Mouse (Mus musculus) neural tube, embryonic 15.5 days (tissue): ENCODE measurements around the gene Tmem52. TPM values are rescaled to one million over a fixed set of nuclear protein-coding genes. Genes with fewer than 3 reads are reported as not detected.
"Not testable (repeated sequence)": the region's sequence is repeated elsewhere in the genome, so short reads cannot be mapped to it uniquely, and the experiment has no call there.

Experiments
- ATAC-seq: fragments of 200-750 bp; cut with Nextera tagmentation; 2 replicates; pipeline ENCODE4 v1.8.0; 2017; ENCODE audit warnings: mild to moderate bottlenecking, moderate TSS enrichment, moderate library complexity; ENCODE audit not compliant: low FRiP score
- H3K27ac ChIP-seq: fragments of 300-500 bp; sonication (generic); replicated peaks from 2 replicates; pipeline ENCODE4 v1.5.1; 2015; ENCODE audit warnings: mild to moderate bottlenecking, inconsistent platforms
- H3K27me3 ChIP-seq: fragments of 300-500 bp; sonication (generic); replicated peaks from 2 replicates; pipeline ENCODE4 v1.6.1; 2015; ENCODE audit warnings: inconsistent platforms
- H3K36me3 ChIP-seq: fragments of 300-500 bp; sonication (generic); 2 replicates; pipeline ENCODE4 v1.6.1; 2015; ENCODE audit warnings: inconsistent platforms
- H3K4me1 ChIP-seq: fragments of 300-500 bp; sonication (generic); 2 replicates; pipeline ENCODE4 v1.6.1; 2015; ENCODE audit warnings: inconsistent platforms
- H3K4me2 ChIP-seq: fragments of 300-500 bp; sonication (generic); 2 replicates; pipeline ENCODE4 v1.6.1; 2015; ENCODE audit warnings: inconsistent platforms, mild to moderate bottlenecking, moderate library complexity
- H3K4me3 ChIP-seq: fragments of 300-500 bp; sonication (generic); replicated peaks from 2 replicates; pipeline ENCODE4 v1.5.1; 2015; ENCODE audit warnings: mild to moderate bottlenecking, inconsistent platforms
- H3K9ac ChIP-seq: fragments of 300-500 bp; sonication (generic); replicated peaks from 2 replicates; pipeline ENCODE4 v1.6.1; 2015; ENCODE audit warnings: mild to moderate bottlenecking, inconsistent platforms
- H3K9me3 ChIP-seq: fragments of 300-500 bp; sonication (generic); replicated peaks from 2 replicates; pipeline ENCODE4 v1.6.1; 2016; ENCODE audit warnings: inconsistent platforms
- WGBS: fragments of 180-500 bp; shearing (Covaris S2); methylation state at CpG from one replicate; pipeline ENCODE4 v1.1.7; 2015; ENCODE audit warnings: mixed read lengths; 5-methylcytosine and 5-hydroxymethylcytosine counted together
- polyA plus RNA-seq: library from polyadenylated mRNA; unstranded; fragments of >200 nt; fragmentation: Nextera tagmentation; extraction: Ambion mirVana; gene quantifications from 2 replicates; pipeline ENCODE4 v1.2.1, GENCODE M21; 2015

Tmem52 gene
- polyA plus RNA-seq = 0.27 and 0.28 TPM in 2 replicates

- Histone ChIP-seq H3K27me3 (peaks cover 6% of the 10 kb centered on the region), H3K36me3 (no peaks in the 10 kb centered on the region), H3K4me2 (peak within 1 kb of the TSS; percentile 32; the same call in 1 of the 2 replicates), H3K9ac (no peak within 1 kb of the TSS), H3K27ac (no peak within 1 kb of the TSS), H3K4me3 (no peak within 1 kb of the TSS), H3K4me1 (peaks cover 4% of the 10 kb centered on the region), H3K9me3 (no peaks in the 10 kb centered on the region)
- no peak for ATAC-seq
- 17% methylated on average over 21 of the region's 21 CpGs for WGBS
These were observed at the start of gene Tmem52 for GRCm38 (mm10) chr4:155468952-155469351. Gene Tmem52 (plus strand): TSS chr4:155469114.

- H3K4me3 ChIP-seq = no peak overlapping the region
- H3K27ac ChIP-seq = no peak overlapping the region
- H3K4me2 ChIP-seq = no peak overlapping the region
- no peaks in the 10 kb centered on the region for H3K9me3 ChIP-seq
- no peaks in the 10 kb centered on the region for H3K4me1 ChIP-seq
- WGBS = 88% methylated on average over 3 of the region's 3 CpGs
- H3K27me3 ChIP-seq = no peaks in the 10 kb centered on the region
- no peak overlapping the region for H3K9ac ChIP-seq
- H3K36me3 ChIP-seq = no peaks in the 10 kb centered on the region; the same call in 1 of the 2 replicates
- no peak for ATAC-seq
These were observed 48.8 kb upstream of the Tmem52 start for GRCm38 (mm10) chr4:155420137-155420536.

- H3K4me2 ChIP-seq, H3K4me1 ChIP-seq, H3K4me3 ChIP-seq, H3K9me3 ChIP-seq, H3K27me3 ChIP-seq, H3K27ac ChIP-seq, H3K36me3 ChIP-seq, H3K9ac ChIP-seq, ATAC-seq: not testable (repeated sequence)
- 89% methylated on average over 21 of the region's 30 CpGs for WGBS
These were observed 47.2 kb upstream of the Tmem52 start for GRCm38 (mm10) chr4:155421412-155422370.

GRCm38 (mm10) chr4:155423988-155424387, 44.9 kb upstream of the Tmem52 start:
- no peak overlapping the region for H3K9ac ChIP-seq
- H3K27me3 ChIP-seq = no peaks in the 10 kb centered on the region
- H3K4me3 ChIP-seq = no peak overlapping the region
- ATAC-seq = no peak
- no peaks in the 10 kb centered on the region for H3K4me1 ChIP-seq
- no peaks in the 10 kb centered on the region; the same call in 1 of the 2 replicates for H3K36me3 ChIP-seq
- no peak overlapping the region for H3K27ac ChIP-seq
- no peak overlapping the region for H3K4me2 ChIP-seq
- WGBS = 86% methylated on average over 5 of the region's 5 CpGs
- no peaks in the 10 kb centered on the region for H3K9me3 ChIP-seq

- 73% methylated on average over 6 of the region's 6 CpGs for WGBS
These were observed 42.6 kb upstream of the Tmem52 start for GRCm38 (mm10) chr4:155426272-155426671.

GRCm38 (mm10) chr4:155428442-155428841, 40.5 kb upstream of the Tmem52 start:
- H3K9ac ChIP-seq = no peak overlapping the region
- H3K4me1 ChIP-seq = no peaks in the 10 kb centered on the region
- H3K9me3 ChIP-seq = no peaks in the 10 kb centered on the region
- H3K27ac ChIP-seq = no peak overlapping the region
- ATAC-seq = no peak
- H3K27me3 ChIP-seq = no peaks in the 10 kb centered on the region
- no peak overlapping the region for H3K4me3 ChIP-seq
- H3K36me3 ChIP-seq = no peaks in the 10 kb centered on the region
- no peak overlapping the region for H3K4me2 ChIP-seq

More at GRCm38 (mm10) chr4:155426272-155426671, 42.6 kb upstream of the Tmem52 start:
- Histone ChIP-seq H3K9me3 (no peaks in the 10 kb centered on the region), H3K4me1 (no peaks in the 10 kb centered on the region), H3K36me3 (no peaks in the 10 kb centered on the region; the same call in 1 of the 2 replicates), H3K4me2 (no peak overlapping the region), H3K27ac (no peak overlapping the region), H3K27me3 (no peaks in the 10 kb centered on the region), H3K9ac (no peak overlapping the region), H3K4me3 (no peak overlapping the region)
- no peak for ATAC-seq

- ATAC-seq = no peak
- H3K9ac ChIP-seq = no peak overlapping the region
- WGBS = 88% methylated on average over 3 of the region's 3 CpGs
- H3K4me3 ChIP-seq = no peak overlapping the region
- no peaks in the 10 kb centered on the region for H3K36me3 ChIP-seq
- H3K9me3 ChIP-seq = no peaks in the 10 kb centered on the region
- no peak overlapping the region for H3K4me2 ChIP-seq
- H3K4me1 ChIP-seq = no peaks in the 10 kb centered on the region
- no peak overlapping the region for H3K27ac ChIP-seq
- no peaks in the 10 kb centered on the region for H3K27me3 ChIP-seq
These were observed 39.7 kb upstream of the Tmem52 start for GRCm38 (mm10) chr4:155429202-155429601.

- H3K36me3 ChIP-seq = no peaks in the 10 kb centered on the region
These were observed 36.6 kb upstream of the Tmem52 start for GRCm38 (mm10) chr4:155432358-155432757.

GRCm38 (mm10) chr4:155433993-155434392, 34.9 kb upstream of the Tmem52 start:
- no peak for ATAC-seq
- Histone ChIP-seq H3K4me2 (no peak overlapping the region), H3K27ac (no peak overlapping the region), H3K4me1 (no peaks in the 10 kb centered on the region), H3K4me3 (no peak overlapping the region), H3K9ac (no peak overlapping the region), H3K36me3 (no peaks in the 10 kb centered on the region), H3K27me3 (no peaks in the 10 kb centered on the region), H3K9me3 (no peaks in the 10 kb centered on the region)
- 78% methylated on average over 5 of the region's 5 CpGs for WGBS

More at GRCm38 (mm10) chr4:155432358-155432757, 36.6 kb upstream of the Tmem52 start:
- Histone ChIP-seq H3K27me3 (no peaks in the 10 kb centered on the region), H3K4me3 (no peak overlapping the region), H3K9ac (no peak overlapping the region), H3K4me1 (no peaks in the 10 kb centered on the region), H3K9me3 (no peaks in the 10 kb centered on the region), H3K27ac (no peak overlapping the region), H3K4me2 (no peak overlapping the region)
- ATAC-seq = no peak
- 89% methylated on average over 6 of the region's 6 CpGs for WGBS

- Histone ChIP-seq H3K36me3 (no peaks in the 10 kb centered on the region), H3K27ac (no peak overlapping the region), H3K4me2 (no peak overlapping the region), H3K4me3 (no peak overlapping the region), H3K9me3 (no peaks in the 10 kb centered on the region), H3K27me3 (no peaks in the 10 kb centered on the region), H3K9ac (no peak overlapping the region), H3K4me1 (no peaks in the 10 kb centered on the region)
- WGBS = 73% methylated on average over 3 of the region's 3 CpGs
- no peak for ATAC-seq
These were observed 26.1 kb upstream of the Tmem52 start for GRCm38 (mm10) chr4:155442808-155443207.

- H3K4me3 ChIP-seq = no peak overlapping the region
- no peak overlapping the region for H3K4me2 ChIP-seq
- H3K27me3 ChIP-seq = no peaks in the 10 kb centered on the region
- no peak overlapping the region for H3K9ac ChIP-seq
- 46% methylated on average over 10 of the region's 10 CpGs for WGBS
- H3K4me1 ChIP-seq = no peaks in the 10 kb centered on the region
- no peak for ATAC-seq
- no peaks in the 10 kb centered on the region for H3K36me3 ChIP-seq
- no peak overlapping the region for H3K27ac ChIP-seq
- H3K9me3 ChIP-seq = no peaks in the 10 kb centered on the region
These were observed 17.3 kb upstream of the Tmem52 start for GRCm38 (mm10) chr4:155451597-155451996.

- H3K27ac ChIP-seq = no peak overlapping the region
- H3K4me2 ChIP-seq = no peak overlapping the region
- H3K4me1 ChIP-seq = no peaks in the 10 kb centered on the region
- no peaks in the 10 kb centered on the region for H3K36me3 ChIP-seq
- H3K9ac ChIP-seq = no peak overlapping the region
- H3K4me3 ChIP-seq = no peak overlapping the region
- no peaks in the 10 kb centered on the region for H3K9me3 ChIP-seq
- WGBS = 81% methylated on average over 5 of the region's 5 CpGs
- ATAC-seq = no peak
- H3K27me3 ChIP-seq = no peaks in the 10 kb centered on the region
These were observed 10.3 kb upstream of the Tmem52 start for GRCm38 (mm10) chr4:155458575-155458974.
